Mouse (Mus musculus): ENCODE measurements around the gene Coa6. TPM values are rescaled to one million over a fixed set of nuclear protein-coding genes. Genes with fewer than 3 reads are reported as not detected.

The Coa6 gene
- polyA plus RNA-seq, 1 experiment from 2014 or later: 102 TPM

DNA sequence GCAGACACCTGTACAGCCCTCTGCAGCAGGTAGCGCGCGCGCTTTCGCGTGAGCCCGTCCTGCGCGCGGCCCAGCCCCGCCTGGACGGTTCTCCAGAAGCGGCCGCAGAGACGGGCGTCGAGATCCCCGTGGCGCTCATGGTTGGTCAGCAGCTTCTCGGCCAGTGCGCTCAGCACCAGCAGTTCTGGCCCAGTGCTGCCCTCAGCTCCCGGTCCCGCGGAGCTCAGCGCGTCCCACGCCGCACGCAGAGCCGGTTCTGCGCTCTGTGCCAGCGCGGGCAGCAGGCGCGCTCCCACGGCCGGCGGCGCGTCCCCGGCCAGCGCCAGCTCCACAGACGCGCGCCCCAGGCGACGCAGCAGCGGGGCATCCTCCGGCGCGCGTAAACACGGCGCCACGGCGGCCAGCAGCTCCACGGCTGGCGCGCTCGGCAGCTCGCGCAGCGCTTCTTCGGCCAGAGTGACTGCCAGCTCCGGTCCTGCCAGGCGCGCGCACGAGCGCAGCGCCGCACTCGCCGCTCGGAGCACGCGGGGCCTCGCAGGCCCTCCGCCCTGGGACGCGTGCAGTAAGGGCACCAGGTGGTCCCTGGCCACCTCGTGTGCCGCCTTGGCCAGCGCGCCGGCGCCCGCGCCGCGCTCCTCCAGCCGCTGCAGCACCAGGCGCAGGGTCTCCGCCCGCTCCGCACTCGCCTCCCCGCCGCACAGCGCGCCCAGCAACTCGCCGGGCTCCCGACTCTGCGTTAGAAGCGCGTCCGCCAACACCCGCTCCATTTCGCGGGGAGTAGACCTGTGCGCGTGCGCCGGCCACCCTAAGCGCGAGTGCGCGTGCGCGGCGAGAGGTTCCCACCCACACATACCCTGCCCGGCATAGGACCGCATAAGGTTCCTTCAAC is 52.2 kb downstream of the Coa6 start, which contains the start of gene Tarbp1:
Tarbp1 (minus strand) TSS at position 767 of the 889 bp plus-strand sequence.
- WGBS: under 1% methylated on average over 110 of the region's 124 CpGs
- Histone ChIP-seq H3K9me3 (replicated peaks; ENCODE audit: low read length) (no peaks in the 10 kb centered on the region), H3K36me3 (ENCODE audit: insufficient read depth, low read length) (0 out of 2 replicates have a peak, but pooled peaks cover 12% of the 10 kb centered on the region), H3K4me2 (ENCODE audit: low read length) (peak within 1 kb of the TSS; percentile 91), H3K4me3 (replicated peaks; ENCODE audit: low read depth, low read length) (peak within 1 kb of the TSS; percentile 81), H3K27me3 (ENCODE audit: insufficient read depth, low read length) (no peaks in the 10 kb centered on the region), H3K4me1 (replicated peaks; ENCODE audit: insufficient read depth, low read length) (0 out of 2 replicates have a peak, but pooled peaks cover 8% of the 10 kb centered on the region), H3K27ac (peak within 1 kb of the TSS; percentile 68), H3K9ac (ENCODE audit: low read depth, low read length) (peak within 1 kb of the TSS; percentile 77)
- peak; percentile 88 for ATAC-seq (replicated peaks; ENCODE audit: low FRiP score, low read depth)
- peak; percentile 92 for DNase-seq (ENCODE audit: low spot score)
- TF ChIP-seq CTCF (IDR thresholded peaks at IDR 0.05; ENCODE audit: low read depth): no peak

Other genes with a start within 250 kb of the Coa6 start
- 1.2 and 1.4 TPM in 2 replicates for gene Slc35f3, start 124.0 kb upstream of the Coa6 start, polyA plus RNA-seq (2015; fragmentation: Nextera tagmentation; extraction: Ambion mirVana)
- gene Tarbp1, start 52.5 kb downstream of the Coa6 start, polyA plus RNA-seq (2015; fragmentation: Nextera tagmentation; extraction: Ambion mirVana): 2.6 and 3.3 TPM in 2 replicates
- 15.6 and 16.2 TPM in 2 replicates for gene Irf2bp2, start 171.5 kb downstream of the Coa6 start, polyA plus RNA-seq (2015; fragmentation: Nextera tagmentation; extraction: Ambion mirVana)

Data from kidney, postnatal 0 days (tissue).